Mouse (Mus musculus) gastrocnemius, adult 18-20 months (tissue): ENCODE measurements around the gene Slc5a11. TPM values are rescaled to one million over a fixed set of nuclear protein-coding genes. Genes with fewer than 3 reads are reported as not detected.

Experiments
- DNase-seq: peaks from one replicate; pipeline ENCODE4 v3.0.0; 2021; ENCODE audit warnings: low spot score
- long read RNA-seq, 2 experiments: library from polyadenylated mRNA; stranded (forward); transcript quantifications; one replicate each; pipeline ENCODE4 v2.0.0; 2021
- total RNA-seq, 2 experiments: library from RNA; stranded (reverse); gene quantifications; 2 replicates each; pipeline ENCODE4 v1.2.3; 2021

Gene Slc5a11
- total RNA-seq: not detected
- long read RNA-seq, experiment 1: 0 reads
- long read RNA-seq, experiment 2: 0 reads

DNA sequence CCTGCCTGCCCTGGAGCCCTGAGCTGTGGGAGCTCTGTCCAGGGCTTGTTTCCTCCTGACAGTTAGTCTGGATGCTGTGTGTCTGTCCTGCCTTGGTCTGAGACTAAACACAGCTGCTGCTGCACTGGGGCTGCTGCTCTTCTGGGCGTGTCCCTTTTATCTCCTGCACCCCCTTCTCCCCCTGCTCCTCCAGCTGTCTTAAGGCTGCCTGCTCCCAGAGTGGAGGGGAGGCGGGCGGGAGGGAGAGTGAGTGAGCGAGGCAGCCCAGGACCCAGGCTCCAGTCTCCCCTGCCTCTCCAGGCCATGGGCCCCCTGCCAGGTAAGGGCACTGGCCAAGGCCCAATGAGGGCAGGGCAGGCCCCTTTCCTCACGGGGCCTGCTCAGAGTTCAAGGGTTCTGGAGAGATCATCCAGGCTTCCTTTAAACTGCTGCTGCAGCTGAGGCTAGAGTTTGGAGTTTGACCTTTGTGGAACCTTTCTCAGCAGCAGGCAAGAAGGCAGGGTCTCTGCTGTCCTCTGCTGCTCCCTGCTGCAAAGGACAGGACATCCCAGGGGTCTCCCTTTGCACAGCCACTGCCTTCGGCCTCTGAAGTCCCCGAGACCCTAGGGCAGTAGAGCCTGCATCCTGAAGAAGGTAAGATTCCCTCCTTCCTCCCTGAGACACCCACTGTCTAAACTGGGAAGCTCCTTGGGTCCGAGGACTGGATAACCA, at the start of gene Slc5a11:
TSS of gene Slc5a11 (plus strand) at position 416 of the 711 bp plus-strand sequence.
- no peak for DNase-seq

DNA sequence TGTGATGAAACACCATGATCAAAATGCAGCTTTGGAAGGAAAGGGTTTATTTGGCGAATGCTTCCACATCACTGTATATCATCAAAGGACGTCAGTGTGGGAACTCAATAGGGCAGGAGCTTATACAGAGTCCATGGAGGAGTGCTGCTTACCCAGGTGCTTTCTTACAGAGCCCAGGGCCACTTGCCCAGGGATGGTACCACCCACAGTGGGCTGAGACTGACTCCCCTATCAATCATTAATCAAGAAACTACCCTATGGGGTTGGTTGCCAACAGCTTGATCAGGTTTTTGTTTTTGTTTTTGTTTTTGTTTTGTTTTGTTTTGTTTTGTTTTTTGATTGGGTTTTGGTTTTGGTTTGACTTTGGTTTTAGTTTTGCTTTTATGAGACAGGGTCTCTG, 47.1 kb upstream of the Slc5a11 start:
- DNase-seq: no peak

DNA sequence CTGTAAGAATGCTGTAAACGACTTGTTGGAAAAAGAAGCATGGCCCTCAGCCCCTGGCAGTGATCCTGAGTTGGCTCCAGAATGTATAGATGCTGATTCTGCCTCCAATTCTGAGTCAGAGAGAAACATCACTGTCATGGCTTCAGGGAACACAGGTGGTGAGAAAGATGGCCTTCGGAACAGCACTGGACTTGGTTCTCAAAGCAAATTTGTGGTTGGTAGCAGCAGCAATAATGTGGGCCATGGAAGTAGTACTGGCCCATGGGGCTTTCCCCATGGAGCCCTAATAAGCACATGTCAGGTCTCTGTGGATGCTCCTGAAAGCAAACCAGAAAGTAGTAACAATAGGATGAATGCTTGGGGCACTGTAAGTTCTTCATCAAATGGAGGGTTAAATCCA, 45.0 kb upstream of the Slc5a11 start:
- no peak for DNase-seq

DNA sequence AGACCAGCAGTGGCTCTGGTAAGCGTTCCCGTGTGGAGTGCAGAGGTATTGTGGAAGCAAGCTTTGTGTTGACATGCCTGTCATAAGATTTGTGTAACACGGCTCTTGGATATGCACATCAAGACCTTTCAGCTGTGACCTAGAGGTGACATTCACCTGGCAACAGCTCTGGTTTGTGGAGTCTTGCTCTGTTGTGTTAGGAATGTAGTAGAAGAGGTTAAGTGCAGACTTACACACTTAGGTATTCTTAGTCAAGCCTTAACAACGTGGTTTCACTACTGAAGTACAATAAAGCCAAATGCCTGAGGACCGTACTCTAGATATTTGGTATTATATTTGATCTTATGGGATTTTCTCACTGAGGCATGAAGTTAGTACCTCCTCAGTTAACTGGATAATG, 42.5 kb upstream of the Slc5a11 start:
- DNase-seq: no peak

DNA sequence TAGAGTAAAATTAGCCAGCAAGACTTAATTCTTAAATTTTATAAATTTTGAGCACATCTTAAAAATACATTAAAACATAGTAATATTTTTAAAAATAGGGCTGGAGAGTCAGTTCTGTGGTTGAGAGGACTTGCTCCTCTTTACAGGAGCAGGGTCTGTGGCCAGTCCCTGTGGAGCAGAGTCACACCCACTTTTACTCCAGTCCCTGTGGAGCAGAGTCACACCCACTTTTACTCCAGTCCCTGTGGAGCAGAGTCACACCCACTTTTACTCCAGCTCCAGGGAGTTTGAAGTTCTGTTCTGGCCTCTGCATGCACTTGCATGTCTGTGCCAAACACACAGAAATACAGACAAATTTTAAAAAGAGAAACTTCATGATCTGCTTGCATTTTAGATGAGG, 37.4 kb upstream of the Slc5a11 start:
- no peak for DNase-seq

DNA sequence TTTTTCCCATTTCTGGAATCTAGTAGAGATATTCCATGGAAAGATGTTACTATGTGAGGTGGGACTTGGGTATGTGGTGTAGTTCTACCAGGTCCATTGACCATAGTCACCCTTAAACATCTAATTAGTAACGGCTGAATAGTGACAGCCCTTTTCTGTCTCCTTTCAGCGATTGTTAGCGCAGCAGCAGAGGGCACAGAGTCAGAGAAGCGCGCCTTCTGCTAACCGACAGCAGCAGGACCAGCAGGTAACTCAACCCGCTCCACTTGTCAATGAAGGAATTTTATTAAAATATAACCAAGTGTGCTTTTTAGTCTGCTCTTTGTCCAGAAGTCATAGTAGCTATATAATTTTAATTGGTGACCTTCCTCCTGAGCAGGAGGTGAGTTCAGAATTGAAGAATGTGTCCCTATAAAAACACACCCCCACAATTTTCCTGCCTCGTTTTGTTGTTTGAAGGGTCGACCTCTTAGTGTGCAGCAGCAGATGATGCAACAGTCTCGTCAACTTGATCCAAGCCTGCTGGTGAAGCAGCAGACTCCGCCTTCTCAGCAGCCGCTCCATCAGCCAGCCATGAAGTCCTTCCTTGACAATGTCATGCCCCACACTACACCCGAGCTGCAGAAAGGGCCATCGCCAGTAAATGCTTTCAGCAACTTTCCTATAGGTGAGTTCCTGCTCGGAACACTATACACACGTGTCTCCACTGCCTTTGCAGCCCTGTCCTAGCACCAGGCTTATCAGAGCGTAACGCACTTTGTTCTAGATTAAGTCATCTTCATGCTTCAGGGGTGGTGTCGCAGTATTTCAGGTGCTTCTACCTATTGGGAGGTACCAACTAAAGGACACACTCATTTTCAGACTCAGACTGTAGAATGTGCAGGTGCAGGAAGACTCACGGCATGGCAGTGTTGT, 32.5 kb upstream of the Slc5a11 start:
- no peak for DNase-seq

DNA sequence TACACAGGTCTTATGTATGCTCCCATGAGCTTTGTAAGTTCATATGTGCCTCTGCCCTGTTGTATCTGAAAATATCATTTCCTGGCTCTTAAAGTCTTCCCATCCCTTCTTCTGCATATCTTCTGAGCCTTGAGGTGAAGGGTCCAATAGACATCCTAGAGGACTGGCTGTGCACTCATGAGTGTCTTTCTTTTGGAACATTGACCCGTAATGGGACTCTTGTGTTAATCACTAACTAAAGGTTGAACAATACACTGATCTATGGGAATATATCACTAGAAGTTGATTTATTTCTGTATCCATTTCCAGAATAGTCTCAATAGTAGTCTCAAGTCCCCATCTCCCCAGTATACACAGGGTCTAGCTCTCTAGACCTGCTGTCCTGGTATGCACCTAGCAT, 29.7 kb upstream of the Slc5a11 start:
- DNase-seq: no peak

DNA sequence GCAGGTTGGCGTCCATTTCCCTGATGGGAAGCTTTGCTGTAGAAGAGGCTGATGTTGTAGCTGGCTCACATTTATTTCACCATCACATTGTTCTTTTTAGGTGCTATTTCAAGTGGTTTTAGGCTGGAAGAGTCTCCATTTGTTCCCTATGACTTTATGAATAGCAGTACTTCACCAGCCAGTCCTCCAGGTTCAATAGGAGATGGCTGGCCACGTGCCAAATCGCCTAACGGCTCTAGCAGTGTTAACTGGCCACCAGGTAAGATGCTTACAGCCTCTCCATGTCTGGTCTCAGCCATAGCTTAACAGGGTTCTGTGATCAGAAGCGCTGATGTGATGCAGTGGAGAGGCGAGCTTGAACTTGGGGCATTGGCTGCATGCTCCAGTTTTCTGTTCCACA, 28.1 kb upstream of the Slc5a11 start:
- no peak for DNase-seq

DNA sequence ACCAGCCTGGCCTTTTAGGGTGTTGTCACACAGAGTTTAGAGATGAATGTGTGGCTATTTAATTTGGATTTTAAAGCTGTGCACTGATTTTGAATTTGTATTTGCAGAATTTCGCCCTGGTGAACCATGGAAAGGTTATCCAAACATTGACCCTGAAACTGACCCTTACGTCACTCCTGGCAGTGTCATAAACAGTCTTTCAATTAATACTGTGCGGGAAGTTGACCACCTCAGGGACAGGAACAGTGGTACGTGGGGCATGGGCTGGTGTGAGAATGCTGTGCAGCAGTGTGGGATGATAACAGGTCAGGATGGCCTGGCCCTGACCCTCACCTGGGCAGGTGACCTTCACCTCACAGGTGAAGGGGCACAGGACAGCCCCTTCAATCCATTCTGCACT, 27.3 kb upstream of the Slc5a11 start:
- no peak for DNase-seq

DNA sequence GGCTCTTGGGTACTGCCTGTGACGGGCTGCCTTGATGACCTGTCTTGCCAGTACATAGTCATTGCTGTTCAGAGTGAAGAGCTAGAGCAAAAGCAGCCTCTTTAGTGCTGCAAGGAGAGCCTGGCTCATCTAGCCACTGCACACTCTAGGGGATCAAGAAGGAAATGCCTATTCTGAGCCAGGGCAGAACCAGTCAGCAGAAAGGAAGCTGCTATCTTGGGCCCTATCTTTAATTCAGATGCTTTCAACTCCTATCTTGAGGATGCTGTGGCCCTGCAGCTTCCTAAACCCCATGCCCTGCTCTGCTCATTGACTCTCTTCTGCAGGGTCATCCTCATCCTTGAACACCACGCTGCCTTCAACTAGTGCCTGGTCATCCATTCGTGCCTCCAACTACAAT, 26.1 kb upstream of the Slc5a11 start:
- DNase-seq: no peak

DNA sequence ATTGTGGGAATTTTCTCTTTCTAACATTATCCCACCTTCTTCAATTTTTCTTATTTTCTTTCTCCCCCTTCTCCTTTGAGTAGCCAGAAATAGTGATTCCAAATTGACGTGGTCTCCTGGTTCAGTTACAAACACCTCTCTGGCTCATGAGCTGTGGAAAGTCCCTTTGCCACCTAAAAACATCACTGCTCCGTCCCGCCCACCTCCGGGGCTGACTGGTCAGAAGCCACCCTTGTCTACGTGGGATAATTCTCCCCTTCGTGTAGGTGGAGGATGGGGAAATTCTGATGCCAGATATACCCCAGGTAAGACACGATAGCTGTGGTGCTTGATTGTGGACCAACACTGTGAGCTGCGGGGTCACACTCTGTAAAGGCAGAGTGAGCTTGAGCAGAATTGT, 24.8 kb upstream of the Slc5a11 start:
- no peak for DNase-seq

DNA sequence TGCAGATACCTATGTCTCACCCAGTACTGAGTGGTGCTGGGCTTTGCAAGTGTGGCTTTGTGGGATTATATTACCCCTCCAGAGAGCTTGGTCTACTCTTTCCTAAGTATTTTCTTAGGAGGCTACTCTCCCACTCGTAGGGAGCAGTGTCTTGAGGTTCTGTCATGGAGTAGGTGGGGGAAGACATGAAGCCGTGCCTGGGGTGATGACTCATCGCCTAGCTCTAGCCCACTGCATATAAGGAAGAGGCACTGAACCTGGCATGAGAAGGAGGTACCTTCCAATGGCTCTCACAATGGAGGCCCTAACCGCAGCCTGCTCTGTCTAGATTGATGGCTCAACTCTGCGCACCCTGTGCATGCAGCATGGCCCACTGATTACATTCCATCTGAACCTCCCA, 22.8 kb upstream of the Slc5a11 start:
- no peak for DNase-seq

DNA sequence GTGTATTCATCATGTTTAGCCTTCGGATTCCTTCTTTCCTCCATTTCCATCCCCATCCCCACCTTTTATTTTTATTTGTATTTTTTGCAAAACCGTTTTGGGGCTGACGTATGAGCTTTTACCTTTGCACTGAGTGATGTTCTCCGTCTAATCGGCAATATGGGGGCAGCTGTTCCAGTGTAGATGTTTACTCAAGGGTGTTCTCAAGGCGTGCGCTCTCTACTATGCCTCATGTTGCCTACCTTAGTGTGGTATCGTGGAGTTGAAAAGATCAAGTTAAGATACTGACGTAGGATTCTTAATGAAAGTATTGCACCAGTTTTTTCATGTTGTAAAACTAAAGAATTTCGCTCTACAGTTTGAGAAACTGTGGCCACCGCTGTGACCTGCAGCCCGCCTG, 21.4 kb upstream of the Slc5a11 start:
- no peak for DNase-seq

DNA sequence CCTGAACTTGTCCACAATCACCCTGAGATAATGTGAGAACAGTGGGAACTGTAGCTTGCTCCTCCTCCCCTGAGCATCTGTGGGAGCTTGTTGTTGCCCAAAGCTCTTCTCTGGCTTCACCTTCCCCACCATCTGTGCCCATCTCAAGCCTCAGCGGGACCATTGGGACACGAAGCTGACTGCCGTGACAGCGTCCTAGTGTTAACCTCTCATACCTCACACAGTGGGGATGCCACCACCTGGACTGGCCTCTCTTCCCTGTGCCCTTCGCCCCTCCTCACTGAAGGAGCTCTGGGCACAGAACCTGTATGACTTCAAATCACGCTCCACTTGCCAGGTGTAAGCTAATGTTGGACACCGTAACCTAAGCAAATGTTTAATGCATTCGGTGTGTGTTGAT, 19.9 kb upstream of the Slc5a11 start:
- no peak for DNase-seq

DNA sequence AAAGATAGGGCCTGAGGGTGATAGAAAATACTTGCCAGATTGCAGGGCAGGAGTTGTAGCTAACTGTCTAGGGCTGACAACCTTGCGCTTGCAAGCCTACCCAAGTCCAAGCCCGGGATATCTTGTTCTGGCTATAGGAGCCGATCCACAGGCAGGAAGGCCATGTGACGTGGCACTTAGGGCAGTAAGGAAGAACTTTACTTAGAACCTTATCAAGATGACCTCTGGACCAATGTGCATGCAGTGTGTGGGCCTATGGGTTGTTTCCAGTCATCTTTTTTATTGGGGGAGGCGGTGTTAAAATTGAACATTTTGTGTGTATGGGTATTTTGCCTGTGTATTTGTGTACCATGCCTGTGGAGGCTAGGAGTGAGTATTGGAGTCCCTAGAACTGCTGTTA, 18.1 kb upstream of the Slc5a11 start:
- DNase-seq: no peak

DNA sequence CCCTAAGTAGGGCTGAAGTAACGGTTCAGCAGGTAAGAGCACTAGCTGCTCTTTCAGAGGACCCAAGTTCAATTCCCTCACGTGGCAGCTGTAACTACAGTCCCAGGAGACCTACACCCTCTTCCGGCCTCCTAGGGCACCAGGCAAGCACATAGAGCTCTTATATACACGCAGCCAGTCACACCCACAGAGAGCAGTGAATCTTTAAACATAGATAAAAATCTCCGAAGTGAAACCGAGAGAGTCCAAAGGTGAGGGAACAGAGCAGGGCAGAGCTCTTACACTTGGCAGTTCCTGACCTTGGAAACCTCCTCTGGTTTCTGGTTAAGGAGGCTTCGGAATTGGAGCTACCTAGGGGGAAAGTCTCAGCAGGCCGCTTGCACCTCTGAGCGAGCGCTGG, 15.9 kb upstream of the Slc5a11 start:
- DNase-seq: no peak

DNA sequence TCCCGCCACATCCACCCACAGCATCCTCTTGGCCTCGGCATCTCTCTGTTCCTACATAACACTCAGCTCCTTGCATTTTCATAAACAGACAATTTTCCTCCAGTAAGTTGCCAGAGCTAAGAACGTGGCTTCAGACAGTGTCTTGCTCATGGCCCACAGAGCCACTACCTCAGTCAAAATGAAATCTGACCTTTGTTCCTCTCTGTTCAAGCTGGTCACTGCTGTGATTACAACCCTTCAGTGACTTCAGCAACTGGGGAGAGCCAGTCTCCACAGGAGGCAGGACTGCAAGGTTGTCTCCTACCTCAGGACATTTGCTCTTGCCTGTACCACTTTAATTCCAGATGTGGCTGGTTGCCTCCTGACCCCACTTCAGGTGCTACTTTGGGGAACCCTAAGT, 15.4 kb upstream of the Slc5a11 start:
- DNase-seq: no peak

DNA sequence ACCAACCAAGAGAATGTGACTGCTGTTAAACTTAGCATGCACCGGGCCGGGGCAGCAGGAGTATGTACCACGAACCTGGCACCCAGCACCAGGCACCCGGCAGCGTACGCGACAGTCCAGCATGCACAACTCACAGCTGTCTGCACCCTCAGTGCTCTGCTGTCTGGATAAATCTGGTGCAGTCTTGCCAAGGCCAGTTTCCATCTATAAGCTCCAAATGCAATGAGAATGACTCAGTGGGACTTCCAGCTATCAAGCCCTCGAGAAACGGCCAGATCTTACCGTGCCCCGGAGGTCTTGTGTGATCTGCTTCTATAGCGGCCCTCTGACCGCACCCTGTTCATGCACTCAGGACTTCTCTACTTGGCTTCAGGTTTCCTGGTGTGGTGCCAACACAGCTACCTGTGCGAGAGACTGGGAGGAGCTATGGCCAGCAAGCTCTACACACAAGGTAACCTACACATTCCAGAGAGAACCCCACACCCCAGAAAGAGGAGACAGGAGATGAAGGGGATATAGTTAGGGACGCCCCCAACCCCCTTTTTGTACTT, 14.8 kb upstream of the Slc5a11 start:
- DNase-seq: no peak

DNA sequence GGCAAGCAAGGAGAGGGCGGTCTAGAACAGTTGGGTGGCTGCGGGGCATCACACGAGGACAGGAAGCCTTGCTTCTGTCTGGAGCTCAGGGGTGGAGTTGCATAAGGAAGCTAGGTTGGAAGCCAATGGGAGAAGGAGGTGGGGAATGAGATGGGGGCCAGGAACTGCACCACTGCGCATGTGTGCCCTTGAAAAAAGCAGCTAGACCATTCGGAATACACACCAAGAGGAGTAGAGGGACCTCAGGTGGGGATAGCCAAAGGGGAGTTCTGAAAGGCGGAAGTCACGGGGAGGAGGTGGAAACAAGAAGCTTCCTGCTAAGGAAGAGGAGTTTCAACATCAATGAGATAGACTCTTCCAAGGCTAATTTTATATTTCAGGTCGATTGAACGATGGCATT, 13.9 kb upstream of the Slc5a11 start:
- no peak for DNase-seq

DNA sequence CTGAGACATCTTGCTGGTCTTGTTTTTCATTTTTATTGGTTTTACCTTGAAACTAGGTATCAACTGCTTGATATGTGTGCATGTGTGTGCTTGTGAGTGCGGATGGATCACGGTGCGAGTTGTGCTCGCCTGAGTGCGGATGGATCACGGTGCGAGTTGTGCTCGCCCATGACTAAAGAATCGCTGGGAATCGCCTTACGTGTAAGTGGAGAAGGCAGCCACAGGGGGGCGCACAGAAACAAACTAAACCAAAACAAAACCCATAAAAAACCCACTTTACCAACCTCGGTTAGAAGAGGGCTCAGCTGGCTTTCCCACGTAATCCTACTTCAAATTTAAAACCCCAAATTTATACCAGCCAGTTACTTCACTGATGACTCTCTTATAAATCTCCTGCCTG, 9.3 kb upstream of the Slc5a11 start:
- peak; percentile 25 for DNase-seq

DNA sequence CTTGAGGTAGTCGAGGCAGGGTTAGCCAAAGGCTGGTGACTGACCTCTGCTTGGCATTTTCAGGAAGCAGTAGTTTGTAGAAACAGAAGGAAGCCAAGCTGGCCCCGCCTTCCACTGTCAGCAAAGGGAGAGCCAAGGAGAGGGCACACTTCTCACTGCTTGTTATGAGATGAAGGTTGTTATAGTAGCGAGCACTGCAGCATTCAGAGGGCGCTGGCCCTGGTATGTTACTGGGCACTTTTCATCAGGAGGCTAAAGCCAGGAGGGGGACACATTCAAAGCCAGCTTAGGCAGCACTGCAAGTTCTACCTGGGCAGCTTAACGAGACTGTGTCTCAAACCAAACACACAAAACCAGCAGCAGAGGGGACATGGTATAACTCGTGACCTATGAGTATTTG, 7.0 kb upstream of the Slc5a11 start:
- no peak for DNase-seq

DNA sequence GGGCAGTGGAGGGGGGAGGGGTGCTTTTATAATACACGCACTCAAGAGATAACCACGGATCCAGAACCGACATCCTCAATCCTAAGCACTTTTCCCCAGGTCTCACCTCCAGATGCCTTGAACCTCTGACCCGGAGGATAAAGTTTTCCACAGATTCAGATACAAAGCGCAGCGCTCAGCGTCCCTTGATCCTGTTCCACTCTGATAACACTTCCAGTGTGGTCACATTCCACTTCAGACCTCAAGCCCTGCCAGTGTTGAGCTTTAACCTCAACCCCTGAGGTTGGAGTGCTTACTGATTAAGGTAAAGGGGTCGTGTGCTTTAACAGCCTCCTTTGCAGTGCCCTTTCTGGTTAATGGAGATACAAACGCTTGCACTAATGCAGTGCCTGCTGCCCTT, 4.7 kb upstream of the Slc5a11 start:
- no peak for DNase-seq

DNA sequence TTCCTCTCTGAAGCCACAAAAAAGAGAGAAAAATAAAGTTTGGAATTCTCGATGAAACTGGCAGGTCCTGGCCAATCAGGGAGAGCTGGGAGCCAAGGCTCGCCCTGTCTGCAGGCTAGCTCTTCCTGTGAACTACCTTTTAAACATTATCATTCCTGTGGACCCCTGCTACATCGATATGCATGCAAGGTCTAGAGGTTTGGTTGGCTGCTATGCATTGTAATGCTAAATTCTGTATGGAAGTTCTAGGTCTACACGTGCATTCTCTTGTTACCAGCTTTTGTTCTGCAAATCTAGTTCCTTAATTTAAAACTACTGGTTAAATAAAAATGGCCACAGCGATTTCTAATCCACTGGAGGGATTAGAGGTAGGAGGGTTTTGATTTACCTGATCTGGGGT, 3.1 kb upstream of the Slc5a11 start:
- DNase-seq: no peak
